Mouse (Mus musculus) hindbrain, postnatal 0 days (tissue): ENCODE measurements at regions not wholly inside any gene's neighbourhood (a gene's known extent, or its start where the extent isn't known, plus 50 kb on each side); places are given as distances from the start of the nearest gene placed in this dataset.

Experiments
- ATAC-seq: fragments of 200-750 bp; cut with Nextera tagmentation; 2 replicates; pipeline ENCODE4 v1.8.0; 2017; ENCODE audit warnings: mild to moderate bottlenecking, moderate TSS enrichment, moderate library complexity
- DNase-seq: peaks from one replicate; pipeline ENCODE4 v3.0.0-alpha.2; 2015; ENCODE audit warnings: low spot score
- H3K27ac ChIP-seq: fragments of 300-500 bp; sonication (generic); 2 replicates; pipeline ENCODE4 v1.5.1; 2014; ENCODE audit warnings: mild to moderate bottlenecking
- H3K27me3 ChIP-seq: fragments of 300-500 bp; sonication (generic); 2 replicates; pipeline ENCODE4 v1.6.1; 2014; ENCODE audit warnings: low read length, mixed read lengths; ENCODE audit not compliant: insufficient read depth
- H3K36me3 ChIP-seq: fragments of 300-500 bp; sonication (generic); 2 replicates; pipeline ENCODE4 v1.6.1; 2014; ENCODE audit warnings: low read length, mixed read lengths; ENCODE audit not compliant: insufficient read depth
- H3K4me1 ChIP-seq: fragments of 300-500 bp; sonication (generic); 2 replicates; pipeline ENCODE4 v1.6.1; 2014; ENCODE audit warnings: antibody characterized with exemption, low read length, mixed read lengths; ENCODE audit not compliant: insufficient read depth
- H3K4me2 ChIP-seq: fragments of 300-500 bp; sonication (generic); 2 replicates; pipeline ENCODE4 v1.6.1; 2014; ENCODE audit warnings: low read depth, mild to moderate bottlenecking, low read length, moderate library complexity, mixed read lengths
- H3K4me3 ChIP-seq: fragments of 300-500 bp; sonication (generic); 2 replicates; pipeline ENCODE4 v1.5.1; 2014; ENCODE audit warnings: low read length
- H3K9ac ChIP-seq: fragments of 300-500 bp; sonication (generic); replicated peaks from 2 replicates; pipeline ENCODE4 v1.6.1; 2014; ENCODE audit warnings: mild to moderate bottlenecking, low read length, moderate library complexity, mixed read lengths
- H3K9me3 ChIP-seq: fragments of 300-500 bp; sonication (generic); 2 replicates; pipeline ENCODE4 v1.6.1; 2016; ENCODE audit warnings: low read length, mixed read lengths
- CTCF ChIP-seq: IDR thresholded peaks from 2 replicates; pipeline ENCODE4 v1.5.1; 2016; ENCODE audit warnings: antibody characterized with exemption, control low read depth, low read depth
- WGBS: fragments of 180-500 bp; shearing (Covaris S2); extraction: QIAGEN DNeasy Blood & Tissue Kit; methylation state at CpG from one replicate; pipeline ENCODE4 v1.1.7; 2014; 5-methylcytosine and 5-hydroxymethylcytosine counted together

DNA sequence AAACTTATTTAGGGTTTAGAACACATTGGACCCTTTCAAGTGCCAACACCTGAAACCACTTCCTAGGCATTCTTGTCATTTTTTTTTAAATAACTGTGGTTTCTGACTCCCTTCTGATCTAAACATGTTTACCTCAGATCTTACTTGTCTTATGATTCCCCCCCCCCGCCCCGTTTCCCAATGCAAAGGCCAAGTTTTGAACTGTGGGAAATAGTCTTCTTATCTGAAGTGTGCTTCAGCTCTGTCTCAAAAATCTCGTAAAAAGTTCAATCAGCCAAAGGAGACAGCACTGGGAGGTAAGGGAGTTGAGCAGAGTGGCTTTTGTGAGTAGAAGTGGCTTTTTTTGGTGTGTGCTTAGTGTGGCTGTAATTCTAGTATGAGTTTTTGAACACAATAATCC lies 95.5 kb upstream of the 4933412E24Rik start:
- DNase-seq = no peak
- H3K4me3 ChIP-seq = no peak overlapping the region
- no peak overlapping the region for H3K4me2 ChIP-seq
- no peaks in the 10 kb centered on the region for H3K27me3 ChIP-seq
- no peaks in the 10 kb centered on the region for H3K4me1 ChIP-seq
- no peaks in the 10 kb centered on the region for H3K9me3 ChIP-seq
- 84% methylated on average over 3 of the region's 3 CpGs for WGBS
- ATAC-seq = no peak
- no peak overlapping the region for H3K27ac ChIP-seq
- no peaks in the 10 kb centered on the region for H3K36me3 ChIP-seq
- no peak overlapping the region for H3K9ac ChIP-seq
- no peak for TF ChIP-seq CTCF

DNA sequence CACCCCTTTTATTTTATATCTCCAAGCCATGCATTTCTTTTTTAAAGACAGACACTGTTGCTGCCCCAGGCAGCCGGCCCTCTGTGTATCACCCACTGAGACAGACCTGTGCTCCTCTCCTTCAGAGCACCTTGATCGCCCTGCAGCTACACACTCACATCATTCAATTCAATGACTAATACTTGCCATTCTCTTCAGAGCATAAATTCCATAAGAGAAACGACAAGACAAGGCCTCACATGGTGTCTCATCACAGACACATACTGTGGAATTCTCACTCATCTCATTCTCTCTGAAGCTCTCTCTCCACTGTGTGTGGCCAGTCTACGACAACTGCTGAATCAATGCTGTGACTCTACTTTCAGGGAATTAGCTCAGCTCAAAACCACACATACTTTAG lies 94.6 kb upstream of the 4933412E24Rik start:
- H3K4me2 ChIP-seq = no peak overlapping the region
- no peaks in the 10 kb centered on the region for H3K4me1 ChIP-seq
- no peak overlapping the region for H3K4me3 ChIP-seq
- ATAC-seq (no peak), DNase-seq (no peak)
- H3K9me3 ChIP-seq = no peaks in the 10 kb centered on the region
- WGBS = 81% methylated on average over 4 of the region's 4 CpGs
- no peaks in the 10 kb centered on the region for H3K27me3 ChIP-seq
- H3K27ac ChIP-seq = no peak overlapping the region
- no peak for TF ChIP-seq CTCF
- H3K36me3 ChIP-seq = no peaks in the 10 kb centered on the region
- H3K9ac ChIP-seq = no peak overlapping the region

DNA sequence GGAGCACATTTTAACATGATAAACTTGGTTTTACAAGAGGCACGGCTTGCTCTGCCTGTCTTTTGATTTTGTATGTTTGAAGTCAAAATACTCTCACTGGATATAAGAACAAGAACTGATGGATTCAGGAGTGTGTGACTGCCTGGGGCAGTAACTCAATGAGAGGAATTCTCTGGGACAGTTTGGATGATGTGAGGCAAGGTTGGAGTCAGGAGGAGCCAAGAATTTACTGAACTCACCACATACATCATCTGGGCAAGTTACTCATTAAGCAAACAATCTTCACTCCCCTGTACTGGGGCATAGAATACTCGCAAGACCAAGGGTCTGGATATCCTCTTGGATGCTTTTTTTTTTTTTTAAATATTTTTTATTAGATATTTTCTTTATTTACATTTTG lies 87.7 kb upstream of the 4933412E24Rik start:
- no peak overlapping the region for H3K27ac ChIP-seq
- TF ChIP-seq CTCF = no peak
- H3K27me3 ChIP-seq = no peaks in the 10 kb centered on the region
- no peak overlapping the region for H3K4me3 ChIP-seq
- H3K9ac ChIP-seq = no peak overlapping the region
- no peak overlapping the region for H3K4me2 ChIP-seq
- no peak for ATAC-seq
- H3K9me3 ChIP-seq = no peaks in the 10 kb centered on the region
- no peaks in the 10 kb centered on the region for H3K36me3 ChIP-seq
- WGBS = 83% methylated on average over 2 of the region's 2 CpGs
- DNase-seq = no peak
- H3K4me1 ChIP-seq = no peaks in the 10 kb centered on the region

DNA sequence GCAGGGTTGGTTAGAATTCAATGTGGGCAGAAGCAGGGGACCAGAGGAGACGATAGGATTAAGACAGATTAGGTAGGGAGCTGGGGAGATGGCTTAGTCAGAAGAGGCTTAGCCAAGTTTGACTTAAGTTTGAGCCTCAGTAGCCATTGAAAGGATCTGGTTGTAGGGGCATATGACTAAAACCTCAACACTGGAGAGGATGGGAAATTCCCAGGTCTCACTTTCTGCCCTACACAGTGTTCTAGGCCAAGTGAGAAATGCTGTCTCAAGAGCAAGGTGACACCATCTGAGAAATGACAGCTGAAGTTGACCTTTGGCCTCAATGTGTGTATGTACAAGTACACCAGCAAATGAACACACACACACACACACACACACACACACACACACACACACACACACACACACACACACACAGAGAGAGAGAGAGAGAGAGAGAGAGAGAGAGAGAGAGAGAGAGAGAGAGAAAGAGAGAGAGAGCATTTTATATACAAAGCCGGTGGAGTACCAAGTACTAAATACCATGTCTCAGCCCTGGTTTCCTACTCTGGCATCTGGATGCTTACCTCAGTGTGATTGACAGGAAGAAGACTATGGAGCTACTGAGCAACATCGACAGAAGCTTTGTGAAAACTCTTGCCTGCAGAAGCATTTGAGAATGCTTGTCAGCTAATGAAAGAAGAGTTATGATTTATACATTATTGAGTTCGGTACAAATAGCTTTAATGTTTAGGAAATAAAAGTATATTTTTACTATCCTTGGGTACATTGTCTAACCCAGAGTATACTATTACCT lies 85.3 kb upstream of the 4933412E24Rik start:
- no peaks in the 10 kb centered on the region for H3K4me1 ChIP-seq
- no peaks in the 10 kb centered on the region for H3K36me3 ChIP-seq
- H3K9ac ChIP-seq = no peak overlapping the region
- ATAC-seq (no peak), DNase-seq (no peak)
- TF ChIP-seq CTCF = no peak
- H3K4me3 ChIP-seq = no peak overlapping the region
- 78% methylated on average over 4 of the region's 4 CpGs for WGBS
- H3K27me3 ChIP-seq = no peaks in the 10 kb centered on the region
- H3K9me3 ChIP-seq = no peaks in the 10 kb centered on the region
- H3K4me2 ChIP-seq = no peak overlapping the region
- no peak overlapping the region for H3K27ac ChIP-seq

DNA sequence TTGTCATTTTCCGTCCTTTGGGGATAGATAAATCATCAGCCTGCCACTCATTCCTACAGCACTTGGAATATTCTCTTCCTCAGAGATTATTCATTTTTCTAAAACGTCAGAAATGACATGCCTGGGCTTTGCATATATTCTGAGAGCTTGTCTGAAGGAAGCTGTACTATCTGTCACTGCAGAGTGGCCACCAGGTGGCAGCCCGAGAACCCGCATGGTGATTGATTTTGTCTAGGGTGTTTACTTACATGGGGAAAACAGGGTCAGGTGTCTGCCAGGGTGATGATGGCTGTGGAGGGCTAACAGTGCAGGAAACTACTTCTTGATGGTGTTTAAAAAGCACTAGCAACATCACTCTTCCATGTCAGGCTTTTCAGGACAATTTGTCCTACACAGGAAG lies 80.7 kb upstream of the 4933412E24Rik start:
- Histone ChIP-seq H3K4me2 (no peak overlapping the region), H3K9ac (no peak overlapping the region), H3K4me3 (no peak overlapping the region), H3K36me3 (no peaks in the 10 kb centered on the region), H3K27ac (no peak overlapping the region), H3K9me3 (no peaks in the 10 kb centered on the region), H3K27me3 (no peaks in the 10 kb centered on the region), H3K4me1 (no peaks in the 10 kb centered on the region)
- peak; percentile 90 for TF ChIP-seq CTCF
- 11% methylated on average over 4 of the region's 4 CpGs for WGBS
- peak; percentile 81 for ATAC-seq
- peak; percentile 77 for DNase-seq

DNA sequence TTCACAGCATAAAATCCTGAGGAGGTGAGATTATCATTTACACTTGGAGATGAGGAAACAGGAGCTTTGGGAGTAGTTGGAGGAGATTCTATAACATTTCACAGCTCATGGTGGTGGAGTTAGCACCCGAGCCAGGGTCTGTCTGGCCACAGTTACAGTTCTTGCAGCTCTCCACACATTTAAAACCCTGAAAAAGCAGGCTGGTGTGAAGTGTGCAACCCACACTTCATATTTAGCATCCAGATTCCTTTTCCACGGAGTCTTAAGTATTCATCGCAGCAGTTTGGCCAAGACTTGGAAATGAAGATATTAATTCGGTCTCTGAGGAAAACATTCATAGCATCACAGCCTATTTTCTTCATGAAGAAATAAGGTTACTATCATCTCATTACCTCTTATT lies 79.7 kb upstream of the 4933412E24Rik start:
- DNase-seq = no peak
- no peaks in the 10 kb centered on the region for H3K27me3 ChIP-seq
- no peak overlapping the region for H3K4me2 ChIP-seq
- no peak for TF ChIP-seq CTCF
- WGBS = 87% methylated on average over 4 of the region's 4 CpGs
- ATAC-seq = no peak
- H3K4me3 ChIP-seq = no peak overlapping the region
- no peaks in the 10 kb centered on the region for H3K36me3 ChIP-seq
- no peaks in the 10 kb centered on the region for H3K9me3 ChIP-seq
- H3K4me1 ChIP-seq = no peaks in the 10 kb centered on the region
- no peak overlapping the region for H3K27ac ChIP-seq
- no peak overlapping the region for H3K9ac ChIP-seq

DNA sequence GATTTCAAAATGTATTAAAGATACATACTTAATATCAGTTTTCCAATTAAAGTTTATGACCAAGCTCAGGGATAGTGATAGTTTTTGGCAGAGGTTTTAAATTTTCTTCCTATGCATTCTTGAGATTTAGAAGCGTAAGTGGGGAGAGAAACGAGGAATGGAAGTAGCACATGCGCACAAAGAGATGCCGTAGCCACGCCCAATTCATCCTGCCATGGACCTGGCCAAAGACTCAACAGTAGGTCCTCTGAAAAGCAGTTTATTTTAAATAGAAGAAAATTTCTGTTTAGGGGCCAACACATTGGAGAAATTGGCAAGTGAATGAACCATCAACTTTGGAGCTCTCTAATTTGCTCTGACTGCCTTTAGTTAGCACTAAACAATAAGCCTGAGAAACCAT lies 73.5 kb upstream of the 4933412E24Rik start:
- Histone ChIP-seq H3K4me2 (no peak overlapping the region), H3K36me3 (no peaks in the 10 kb centered on the region), H3K4me3 (no peak overlapping the region), H3K4me1 (no peaks in the 10 kb centered on the region), H3K27me3 (no peaks in the 10 kb centered on the region), H3K27ac (no peak overlapping the region), H3K9ac (no peak overlapping the region), H3K9me3 (no peaks in the 10 kb centered on the region)
- WGBS = 77% methylated on average over 5 of the region's 5 CpGs
- ATAC-seq (no peak), DNase-seq (no peak)
- no peak for TF ChIP-seq CTCF
